Mouse (Mus musculus): Measurements from ENCODE around the gene Tmem115. TPM values are rescaled to one million over a fixed set of nuclear protein-coding genes. Genes with fewer than 3 reads are reported as not detected.
A peak's percentile ranks its signal among the peaks of the same experiment; 100 is the strongest.

Tmem115 gene
- polyA plus RNA-seq, 1 experiment from 2014 or later: 44.6 TPM

- Histone ChIP-seq H3K27me3 (ENCODE audit: control insufficient read depth, insufficient read depth, low read length) (no peaks in the 10 kb centered on the region), H3K4me1 (ENCODE audit: control insufficient read depth, insufficient read depth, low read length) (peaks cover 34% of the 10 kb centered on the region), H3K9me3 (ENCODE audit: control insufficient read depth, low read length) (no peaks in the 10 kb centered on the region), H3K4me2 (no peak overlapping the region), H3K4me3 (ENCODE audit: low read depth, low read length) (no peak overlapping the region), H3K36me3 (ENCODE audit: control insufficient read depth, insufficient read depth, low read length) (peaks cover 5% of the 10 kb centered on the region; the same call in 1 of the 2 replicates), H3K9ac (ENCODE audit: low read length) (no peak overlapping the region), H3K27ac (ENCODE audit: low read depth, low read length) (no peak overlapping the region)
- DNase-seq (ENCODE audit: low spot score, missing footprints) (no peak), ATAC-seq (ENCODE audit: low FRiP score) (no peak)
- WGBS: 97% methylated on average over 3 of the region's 3 CpGs
Measured at GRCm38 (mm10) chr9:107538711-107539110, 5.0 kb downstream of the Tmem115 start.

DNA sequence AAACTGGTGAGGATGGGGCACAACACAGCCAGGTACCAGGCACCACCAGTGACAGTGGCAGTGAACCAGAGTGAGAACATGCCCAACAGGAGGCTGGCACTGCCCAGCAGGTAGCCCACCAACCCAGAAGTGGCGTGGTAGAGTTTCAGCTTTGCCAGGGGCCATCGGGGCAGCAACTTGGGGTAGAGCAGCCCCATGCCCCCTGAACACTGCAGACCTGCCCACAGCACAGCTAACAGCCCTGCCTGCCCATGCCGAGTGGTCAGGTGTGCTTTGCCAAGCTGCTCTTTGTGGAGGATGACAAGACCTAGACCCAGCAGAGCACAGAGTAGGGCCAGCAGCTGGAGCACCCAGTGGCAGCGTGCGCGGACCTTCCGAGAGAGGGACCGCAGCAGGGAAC is 6.2 kb downstream of the Tmem115 start:
- Histone ChIP-seq H3K4me3 (ENCODE audit: low read depth, low read length) (no peak overlapping the region), H3K27ac (ENCODE audit: low read depth, low read length) (no peak overlapping the region), H3K27me3 (ENCODE audit: control insufficient read depth, insufficient read depth, low read length) (no peaks in the 10 kb centered on the region), H3K36me3 (ENCODE audit: control insufficient read depth, insufficient read depth, low read length) (peaks cover 14% of the 10 kb centered on the region), H3K4me2 (no peak overlapping the region), H3K4me1 (ENCODE audit: control insufficient read depth, insufficient read depth, low read length) (peaks cover 34% of the 10 kb centered on the region), H3K9me3 (ENCODE audit: control insufficient read depth, low read length) (no peaks in the 10 kb centered on the region), H3K9ac (ENCODE audit: low read length) (no peak overlapping the region)
- 91% methylated on average over 8 of the region's 8 CpGs for WGBS
- ATAC-seq (ENCODE audit: low FRiP score) (no peak), DNase-seq (ENCODE audit: low spot score, missing footprints) (no peak)

DNA sequence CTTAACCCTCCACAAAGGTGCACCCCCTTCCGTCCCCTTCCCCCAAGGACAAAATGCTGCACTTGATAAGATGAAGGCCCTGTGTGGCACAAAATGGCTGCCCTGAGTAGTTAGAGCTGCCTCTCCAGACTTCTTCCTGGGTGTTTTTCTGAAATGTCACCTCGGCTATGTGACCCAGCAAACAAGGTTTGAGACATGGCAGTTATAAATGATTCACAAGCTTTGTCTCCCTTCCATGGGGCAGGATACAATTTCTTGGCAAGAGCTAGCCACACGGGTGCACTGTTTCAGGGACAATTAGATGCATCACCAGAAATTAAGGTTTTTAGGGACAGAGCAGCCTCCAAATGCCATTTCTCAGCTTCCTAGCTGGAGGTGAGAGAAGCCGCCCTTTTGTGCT is 6.7 kb downstream of the Tmem115 start:
- no peak overlapping the region for H3K9ac ChIP-seq (ENCODE audit: low read length)
- H3K4me1 ChIP-seq (ENCODE audit: control insufficient read depth, insufficient read depth, low read length): peaks cover 29% of the 10 kb centered on the region
- H3K4me2 ChIP-seq: no peak overlapping the region
- peaks cover 14% of the 10 kb centered on the region for H3K36me3 ChIP-seq (ENCODE audit: control insufficient read depth, insufficient read depth, low read length)
- 85% methylated on average over 4 of the region's 4 CpGs for WGBS
- no peak overlapping the region for H3K4me3 ChIP-seq (ENCODE audit: low read depth, low read length)
- DNase-seq (ENCODE audit: low spot score, missing footprints) (no peak), ATAC-seq (ENCODE audit: low FRiP score) (no peak)
- no peak overlapping the region for H3K27ac ChIP-seq (ENCODE audit: low read depth, low read length)
- no peaks in the 10 kb centered on the region for H3K9me3 ChIP-seq (ENCODE audit: control insufficient read depth, low read length)
- H3K27me3 ChIP-seq (ENCODE audit: control insufficient read depth, insufficient read depth, low read length): no peaks in the 10 kb centered on the region

DNA sequence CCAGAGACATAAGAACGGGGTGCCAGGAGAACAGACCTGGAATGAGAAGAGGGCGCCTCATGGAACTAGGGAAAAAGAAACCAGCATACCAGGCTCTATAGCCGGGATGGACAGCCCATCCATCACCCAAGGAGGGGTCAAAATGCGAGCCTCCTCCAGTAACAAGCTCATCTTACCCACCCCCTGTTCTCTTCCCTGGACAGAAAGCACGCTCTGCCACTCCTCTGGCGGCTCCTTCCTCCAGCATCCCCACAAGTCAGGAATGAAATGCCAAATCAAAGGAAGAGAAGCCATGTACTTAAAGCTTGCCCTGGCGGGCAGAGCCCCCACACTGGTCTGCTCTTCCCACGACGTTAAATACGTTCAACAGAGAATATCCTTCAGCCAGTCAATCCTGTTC is 7.3 kb downstream of the Tmem115 start:
- Histone ChIP-seq H3K27ac (ENCODE audit: low read depth, low read length) (no peak overlapping the region), H3K27me3 (ENCODE audit: control insufficient read depth, insufficient read depth, low read length) (no peaks in the 10 kb centered on the region; the same call in 1 of the 2 replicates), H3K4me1 (ENCODE audit: control insufficient read depth, insufficient read depth, low read length) (peaks cover 23% of the 10 kb centered on the region), H3K36me3 (ENCODE audit: control insufficient read depth, insufficient read depth, low read length) (peaks cover 14% of the 10 kb centered on the region), H3K9me3 (ENCODE audit: control insufficient read depth, low read length) (no peaks in the 10 kb centered on the region), H3K4me2 (peak overlapping the region; percentile 65), H3K9ac (ENCODE audit: low read length) (peak overlapping the region; percentile 72), H3K4me3 (ENCODE audit: low read depth, low read length) (peak overlapping the region; percentile 71; the same call in 1 of the 2 replicates)
- ATAC-seq (ENCODE audit: low FRiP score): no peak
- 41% methylated on average over 10 of the region's 10 CpGs for WGBS
- no peak for DNase-seq (ENCODE audit: low spot score, missing footprints)

- peak; percentile 89 for ATAC-seq (ENCODE audit: low FRiP score)
- under 1% methylated on average over 46 of the region's 46 CpGs for WGBS
- H3K36me3 ChIP-seq (ENCODE audit: control insufficient read depth, insufficient read depth, low read length): peaks cover 14% of the 10 kb centered on the region
- H3K9ac ChIP-seq (ENCODE audit: low read length): peak within 1 kb of the TSS; percentile 72
- DNase-seq (ENCODE audit: low spot score, missing footprints): peak; percentile 99
- no peaks in the 10 kb centered on the region for H3K9me3 ChIP-seq (ENCODE audit: control insufficient read depth, low read length)
- no peaks in the 10 kb centered on the region; the same call in 1 of the 2 replicates for H3K27me3 ChIP-seq (ENCODE audit: control insufficient read depth, insufficient read depth, low read length)
- H3K27ac ChIP-seq (ENCODE audit: low read depth, low read length): no peak within 1 kb of the TSS
- peaks cover 20% of the 10 kb centered on the region for H3K4me1 ChIP-seq (ENCODE audit: control insufficient read depth, insufficient read depth, low read length)
- peak within 1 kb of the TSS; percentile 71 for H3K4me3 ChIP-seq (ENCODE audit: low read depth, low read length)
- H3K4me2 ChIP-seq: peak within 1 kb of the TSS; percentile 65
Measured at GRCm38 (mm10) chr9:107541474-107542351, 8.0 kb downstream of the Tmem115 start, which contains the start of the genes Cyb561d2 and Nprl2. Gene Cyb561d2, minus strand, starts transcription at chr9:107542193. Gene Nprl2, plus strand, starts transcription at chr9:107542226.

DNA sequence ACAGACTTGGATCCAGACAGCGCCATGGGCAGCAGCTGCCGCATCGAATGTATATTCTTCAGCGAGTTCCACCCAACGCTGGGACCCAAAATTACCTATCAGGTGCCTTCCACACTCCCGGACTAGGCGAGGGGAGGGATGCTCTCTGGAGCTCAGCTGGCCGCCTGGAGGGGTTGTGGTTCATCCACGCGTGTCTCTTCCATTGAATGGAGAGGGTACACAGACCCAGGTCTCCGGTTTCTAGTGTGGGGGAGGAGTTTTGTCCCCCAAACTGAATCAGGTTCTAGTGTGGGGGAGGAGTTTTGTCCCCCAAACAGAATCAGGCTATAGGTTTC is 8.6 kb downstream of the Tmem115 start:
- Histone ChIP-seq H3K9ac (ENCODE audit: low read length) (peak overlapping the region; percentile 72), H3K4me1 (ENCODE audit: control insufficient read depth, insufficient read depth, low read length) (peaks cover 21% of the 10 kb centered on the region), H3K36me3 (ENCODE audit: control insufficient read depth, insufficient read depth, low read length) (peaks cover 14% of the 10 kb centered on the region), H3K9me3 (ENCODE audit: control insufficient read depth, low read length) (no peaks in the 10 kb centered on the region), H3K27ac (ENCODE audit: low read depth, low read length) (no peak overlapping the region), H3K27me3 (ENCODE audit: control insufficient read depth, insufficient read depth, low read length) (no peaks in the 10 kb centered on the region; the same call in 1 of the 2 replicates), H3K4me2 (peak overlapping the region; percentile 65), H3K4me3 (ENCODE audit: low read depth, low read length) (peak overlapping the region; percentile 71)
- WGBS: 1% methylated on average over 11 of the region's 11 CpGs
- ATAC-seq (ENCODE audit: low FRiP score) (peak; percentile 8; the same call in 1 of the 2 replicates), DNase-seq (ENCODE audit: low spot score, missing footprints) (no peak)

GRCm38 (mm10) chr9:107542721-107543120 is 9.0 kb downstream of the Tmem115 start:
- Histone ChIP-seq H3K4me3 (ENCODE audit: low read depth, low read length) (peak overlapping the region; percentile 71), H3K4me1 (ENCODE audit: control insufficient read depth, insufficient read depth, low read length) (peaks cover 25% of the 10 kb centered on the region), H3K27ac (ENCODE audit: low read depth, low read length) (no peak overlapping the region), H3K9me3 (ENCODE audit: control insufficient read depth, low read length) (no peaks in the 10 kb centered on the region), H3K36me3 (ENCODE audit: control insufficient read depth, insufficient read depth, low read length) (peaks cover 14% of the 10 kb centered on the region), H3K27me3 (ENCODE audit: control insufficient read depth, insufficient read depth, low read length) (no peaks in the 10 kb centered on the region; the same call in 1 of the 2 replicates), H3K9ac (ENCODE audit: low read length) (peak overlapping the region; percentile 72), H3K4me2 (peak overlapping the region; percentile 65)
- DNase-seq (ENCODE audit: low spot score, missing footprints): no peak
- WGBS: 49% methylated on average over 8 of the region's 8 CpGs
- ATAC-seq (ENCODE audit: low FRiP score): no peak

DNA sequence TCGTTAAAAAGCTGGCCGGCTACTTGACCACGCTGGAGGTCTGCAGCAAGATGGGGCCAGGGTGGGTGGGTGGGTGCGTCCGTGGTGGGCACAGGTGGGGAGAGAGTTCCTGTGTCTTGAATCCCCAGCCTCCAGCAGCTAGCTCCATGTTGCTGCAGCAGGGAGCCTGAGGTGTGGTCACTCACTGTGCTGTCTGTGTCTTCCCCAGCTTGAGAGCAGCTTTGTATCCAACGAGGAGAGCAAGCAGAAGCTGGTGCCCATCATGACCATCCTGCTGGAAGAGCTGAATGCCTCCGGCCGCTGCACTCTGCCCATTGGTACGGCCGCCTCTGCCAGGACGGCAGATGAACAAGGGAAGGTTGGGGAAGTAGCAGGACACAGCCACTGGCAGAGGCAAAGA is 9.6 kb downstream of the Tmem115 start:
- 88% methylated on average over 11 of the region's 11 CpGs for WGBS
- H3K4me3 ChIP-seq (ENCODE audit: low read depth, low read length): no peak overlapping the region
- no peak overlapping the region for H3K27ac ChIP-seq (ENCODE audit: low read depth, low read length)
- H3K36me3 ChIP-seq (ENCODE audit: control insufficient read depth, insufficient read depth, low read length): peaks cover 11% of the 10 kb centered on the region
- DNase-seq (ENCODE audit: low spot score, missing footprints): no peak
- no peaks in the 10 kb centered on the region; the same call in none of the 2 replicates for H3K27me3 ChIP-seq (ENCODE audit: control insufficient read depth, insufficient read depth, low read length)
- no peaks in the 10 kb centered on the region for H3K9me3 ChIP-seq (ENCODE audit: control insufficient read depth, low read length)
- H3K4me2 ChIP-seq: no peak overlapping the region
- H3K9ac ChIP-seq (ENCODE audit: low read length): no peak overlapping the region
- ATAC-seq (ENCODE audit: low FRiP score): no peak
- H3K4me1 ChIP-seq (ENCODE audit: control insufficient read depth, insufficient read depth, low read length): peaks cover 25% of the 10 kb centered on the region

DNA sequence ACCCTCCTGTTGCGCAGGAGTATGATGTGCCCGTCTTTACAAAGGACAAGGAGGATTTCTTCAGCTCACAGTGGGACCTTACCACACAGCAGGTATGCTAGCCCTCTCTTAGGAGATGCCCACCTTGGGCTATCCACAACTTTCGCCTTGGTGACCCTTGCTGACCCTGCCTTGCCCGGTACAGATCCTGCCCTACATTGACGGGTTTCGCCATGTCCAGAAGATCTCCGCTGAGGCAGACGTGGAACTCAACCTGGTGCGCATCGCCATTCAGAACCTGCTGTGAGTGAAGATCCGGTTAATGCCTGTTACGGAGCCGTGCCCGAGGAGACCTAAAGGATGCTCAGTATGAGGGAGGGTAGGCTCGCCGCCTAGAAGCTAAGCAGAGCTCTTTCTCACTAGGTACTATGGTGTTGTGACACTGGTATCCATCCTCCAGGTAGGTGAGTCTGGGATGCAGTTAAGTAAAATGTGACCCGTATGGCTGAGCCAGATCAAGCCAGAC is 10.5 kb downstream of the Tmem115 start:
- ATAC-seq (ENCODE audit: low FRiP score) (no peak), DNase-seq (ENCODE audit: low spot score, missing footprints) (no peak)
- Histone ChIP-seq H3K9ac (ENCODE audit: low read length) (no peak overlapping the region), H3K9me3 (ENCODE audit: control insufficient read depth, low read length) (no peaks in the 10 kb centered on the region), H3K4me3 (ENCODE audit: low read depth, low read length) (no peak overlapping the region), H3K4me1 (ENCODE audit: control insufficient read depth, insufficient read depth, low read length) (peaks cover 25% of the 10 kb centered on the region), H3K27me3 (ENCODE audit: control insufficient read depth, insufficient read depth, low read length) (no peaks in the 10 kb centered on the region; the same call in none of the 2 replicates), H3K4me2 (no peak overlapping the region), H3K36me3 (ENCODE audit: control insufficient read depth, insufficient read depth, low read length) (peaks cover 9% of the 10 kb centered on the region), H3K27ac (ENCODE audit: low read depth, low read length) (no peak overlapping the region)
- 96% methylated on average over 17 of the region's 17 CpGs for WGBS

Measured in midbrain, embryonic 11.5 days (tissue).